ENCODE assay signal across 8 mouse cellular contexts in genomic region chr6:36890296-36890695, GRCm38 (mm10).
DNase-seq lines count a peak whose midpoint lies in the region; ATAC-seq and TF ChIP-seq lines count a peak whose summit lies in the region.

No protein-coding gene starts in this region.

- H3K36me3 ChIP-seq in kidney, postnatal 0 days (ENCODE audit: insufficient read depth, low read length): no peaks in the 10 kb centered on the region
- no peaks in the 10 kb centered on the region for H3K36me3 ChIP-seq in neural tube, embryonic 11.5 days (ENCODE audit: control insufficient read depth, insufficient read depth, low read length)

- no peaks in the 10 kb centered on the region for H3K9me3 ChIP-seq in kidney, postnatal 0 days (replicated peaks; ENCODE audit: low read length)
- no peaks in the 10 kb centered on the region for H3K9me3 ChIP-seq in neural tube, embryonic 11.5 days (ENCODE audit: control insufficient read depth, low read length)

- no peak; the same call in 1 of the 2 replicates for ATAC-seq in kidney, postnatal 0 days (replicated peaks; ENCODE audit: low FRiP score, low read depth)
- peak; percentile 20; the same call in 1 of the 2 replicates for ATAC-seq in neural tube, embryonic 11.5 days (ENCODE audit: insufficient read depth, low FRiP score, low TSS enrichment)
- no peak for ATAC-seq in granulocyte monocyte progenitor cell, adult 5-6 weeks (replicated peaks; ENCODE audit: poor library complexity, severe bottlenecking)

- DNase-seq in layer of hippocampus, adult 2 months (ENCODE audit: low spot score in 2 of 2): no peak
- DNase-seq in layer of hippocampus, postnatal 14 days (ENCODE audit: low spot score in 2 of 2): no peak
- DNase-seq in heart, adult 9 months (ENCODE audit: low spot score in 2 of 2): peak; percentile 69 to 80
- peak; percentile 92 for DNase-seq in kidney, postnatal 0 days (ENCODE audit: low spot score)
- peak; percentile 64 for DNase-seq in neural tube, embryonic 11.5 days (ENCODE audit: low spot score)
- no peak for DNase-seq in right cerebral cortex, postnatal 25 days
- no peak for DNase-seq in layer of hippocampus, postnatal 36 days

- WGBS in kidney, postnatal 0 days: 13% methylated on average over 5 of the region's 5 CpGs
- 12% methylated on average over 5 of the region's 5 CpGs for WGBS in neural tube, embryonic 11.5 days

- TF ChIP-seq CTCF in layer of hippocampus, adult 2 months (conservative IDR thresholded peaks at IDR 0.05): no peak
- TF ChIP-seq CTCF in kidney, postnatal 0 days (IDR thresholded peaks at IDR 0.05; ENCODE audit: low read depth): no peak

- H3K27ac ChIP-seq in layer of hippocampus, adult 2 months: peak overlapping the region; percentile 11; the same call in 1 of the 2 replicates
- H3K27ac ChIP-seq in kidney, postnatal 0 days: no peak overlapping the region
- 0 out of 2 replicates have a peak overlapping the region, but pooled peaks have one; percentile 14 for H3K27ac ChIP-seq in neural tube, embryonic 11.5 days (ENCODE audit: low read depth, low read length)

- 0 out of 2 replicates have a peak, but pooled peaks cover 3% of the 10 kb centered on the region for H3K4me1 ChIP-seq in kidney, postnatal 0 days (replicated peaks; ENCODE audit: insufficient read depth, low read length)
- H3K4me1 ChIP-seq in neural tube, embryonic 11.5 days (ENCODE audit: control insufficient read depth, insufficient read depth, low read length): peaks cover 4% of the 10 kb centered on the region

- no peak overlapping the region for H3K9ac ChIP-seq in kidney, postnatal 0 days (ENCODE audit: low read depth, low read length)
- H3K9ac ChIP-seq in neural tube, embryonic 11.5 days (ENCODE audit: low read length): no peak overlapping the region

- H3K27me3 ChIP-seq in kidney, postnatal 0 days (ENCODE audit: insufficient read depth, low read length): no peaks in the 10 kb centered on the region
- no peaks in the 10 kb centered on the region for H3K27me3 ChIP-seq in neural tube, embryonic 11.5 days (ENCODE audit: control insufficient read depth, insufficient read depth, low read length)

- no peak overlapping the region for H3K4me2 ChIP-seq in kidney, postnatal 0 days (ENCODE audit: low read length)
- no peak overlapping the region for H3K4me2 ChIP-seq in neural tube, embryonic 11.5 days (ENCODE audit: low read depth)

- no peak overlapping the region for H3K4me3 ChIP-seq in layer of hippocampus, adult 2 months
- H3K4me3 ChIP-seq in kidney, postnatal 0 days (replicated peaks; ENCODE audit: low read depth, low read length): no peak overlapping the region
- H3K4me3 ChIP-seq in neural tube, embryonic 11.5 days (ENCODE audit: low read depth, low read length): no peak overlapping the region

Comparison
In these comparisons a context has a peak if more than half of its experiments do, and no peak if none do; other contexts are left out.
1. DNase-seq: peak in heart, adult 9 months (2 of 2), kidney, postnatal 0 days (single experiment) and neural tube, embryonic 11.5 days (single experiment); none in layer of hippocampus, adult 2 months (0 of 2), layer of hippocampus, postnatal 14 days (0 of 2), right cerebral cortex, postnatal 25 days (single experiment) and layer of hippocampus, postnatal 36 days (0 of 2).